Mouse (Mus musculus) MEL (cell line): ENCODE measurements around the gene Olfr992. TPM values are rescaled to one million over a fixed set of nuclear protein-coding genes. Genes with fewer than 3 reads are reported as not detected.
"Not testable (repeated sequence)": the region's sequence is repeated elsewhere in the genome, so short reads cannot be mapped to it uniquely, and the experiment has no call there.

Experiments
- DNase-seq: peaks from one replicate; pipeline ENCODE4 v3.0.0; 2011; ENCODE audit warnings: low read depth, low spot score
- H3K27ac ChIP-seq: 2 replicates; pipeline ENCODE4 v1.5.1; 2012; ENCODE audit warnings: low read depth, mild to moderate bottlenecking, control low read depth, low read length, moderate library complexity; ENCODE audit not compliant: control insufficient read depth
- H3K27me3 ChIP-seq, 2 experiments: fragments of 150-350 bp in 1 of 2; sonication (generic) in 1 of 2; 2 replicates each; pipeline ENCODE4 v1.6.1; 2012; ENCODE audit warnings: low read length in 2 of 2, mild to moderate bottlenecking in 2 of 2, improper control_type of control experiment in 1 of 2, moderate library complexity in 1 of 2; ENCODE audit not compliant: insufficient read depth in 2 of 2, control insufficient read depth in 1 of 2
- H3K36me3 ChIP-seq, 2 experiments: 2 replicates each; pipeline ENCODE4 v1.6.1; 2012 to 2014; ENCODE audit warnings: low read length in 2 of 2, improper control_type of control experiment in 1 of 2, inconsistent platforms in 1 of 2, mild to moderate bottlenecking in 1 of 2; ENCODE audit not compliant: insufficient read depth in 2 of 2, control insufficient read depth in 1 of 2
- H3K4me1 ChIP-seq, 2 experiments: fragments of 150-350 bp in 1 of 2; sonication (generic) in 1 of 2; 2 replicates each; pipeline ENCODE4 v1.6.1; 2012; ENCODE audit warnings: low read length in 2 of 2, improper control_type of control experiment in 1 of 2, mild to moderate bottlenecking in 1 of 2; ENCODE audit not compliant: insufficient read depth in 2 of 2, control insufficient read depth in 1 of 2
- H3K4me3 ChIP-seq, 2 experiments: fragments of 150-350 bp in 1 of 2; sonication (generic) in 1 of 2; 2 replicates each; pipeline ENCODE4 v1.5.1; 2012; ENCODE audit warnings: low read depth in 2 of 2, low read length in 2 of 2, mild to moderate bottlenecking in 2 of 2, moderate library complexity in 2 of 2, control low read depth in 1 of 2, improper control_type of control experiment in 1 of 2; ENCODE audit not compliant: control insufficient read depth in 1 of 2, insufficient read depth in 1 of 2
- H3K79me2 ChIP-seq: 2 replicates; pipeline ENCODE4 v1.6.1; 2012; ENCODE audit warnings: mild to moderate bottlenecking, low read length, moderate library complexity; ENCODE audit not compliant: control insufficient read depth, poor library complexity, insufficient read depth
- H3K9ac ChIP-seq: 2 replicates; pipeline ENCODE4 v1.6.1; 2012; ENCODE audit warnings: low read depth, mild to moderate bottlenecking, control low read depth, low read length, moderate library complexity; ENCODE audit not compliant: control insufficient read depth, poor library complexity, severe bottlenecking
- H3K9me3 ChIP-seq: fragments of 150-350 bp; sonication (generic); replicated peaks from 2 replicates; pipeline ENCODE4 v1.6.1; 2012; ENCODE audit warnings: mild to moderate bottlenecking, low read length, improper control_type of control experiment, moderate library complexity; ENCODE audit not compliant: insufficient read depth
- MEF2A ChIP-seq: IDR thresholded peaks from 2 replicates; pipeline ENCODE4 v1.6.1; 2014; ENCODE audit warnings: low read depth, mild to moderate bottlenecking, inconsistent platforms, low read length, improper control_type of control experiment; ENCODE audit not compliant: poor library complexity, insufficient replicate concordance, severe bottlenecking; ENCODE audit errors: extremely low read depth
- POLR2AphosphoS2 ChIP-seq: IDR thresholded peaks from 2 replicates; pipeline ENCODE4 v1.6.1; 2011; ENCODE audit warnings: low read length, improper control_type of control experiment
- RCOR1 ChIP-seq: IDR thresholded peaks from 2 replicates; pipeline ENCODE4 v1.6.1; 2012; ENCODE audit warnings: low read depth, mild to moderate bottlenecking, inconsistent platforms, low read length, improper control_type of control experiment
- SIN3A ChIP-seq: IDR thresholded peaks from 2 replicates; pipeline ENCODE4 v1.6.1; 2012; ENCODE audit warnings: low read length, improper control_type of control experiment, inconsistent platforms
- SMC3 ChIP-seq: IDR thresholded peaks from 2 replicates; pipeline ENCODE4 v1.6.1; 2011; ENCODE audit warnings: low read depth, low read length, improper control_type of control experiment
- TBP ChIP-seq: IDR thresholded peaks from 2 replicates; pipeline ENCODE4 v1.8.0; 2011; ENCODE audit warnings: low read depth, low read length, improper control_type of control experiment
- polyA plus RNA-seq, 2 experiments: library from polyadenylated mRNA; stranded (reverse) in 1 of 2; unstranded in 1 of 2; fragments of >175 nt in 1 of 2; fragments of >200 nt in 1 of 2; gene quantifications; 2 replicates each; pipeline versions ENCODE4 v1.2.1 to v1.2.4; 2012; ENCODE audit warnings: low replicate concordance in 2 of 2, low read depth in 1 of 2; ENCODE audit not compliant: insufficient read length in 2 of 2, insufficient read depth in 1 of 2, missing spikeins in 1 of 2
- total RNA-seq: library from RNA; depleted of rRNA; stranded (reverse); fragments of 300-350 nt; gene quantifications from 2 replicates; pipeline ENCODE4 v1.2.3, GENCODE M21; 2012; rRNA removed

Olfr992 gene
- total and polyA plus RNA-seq, 3 experiments, result not detected

DNA sequence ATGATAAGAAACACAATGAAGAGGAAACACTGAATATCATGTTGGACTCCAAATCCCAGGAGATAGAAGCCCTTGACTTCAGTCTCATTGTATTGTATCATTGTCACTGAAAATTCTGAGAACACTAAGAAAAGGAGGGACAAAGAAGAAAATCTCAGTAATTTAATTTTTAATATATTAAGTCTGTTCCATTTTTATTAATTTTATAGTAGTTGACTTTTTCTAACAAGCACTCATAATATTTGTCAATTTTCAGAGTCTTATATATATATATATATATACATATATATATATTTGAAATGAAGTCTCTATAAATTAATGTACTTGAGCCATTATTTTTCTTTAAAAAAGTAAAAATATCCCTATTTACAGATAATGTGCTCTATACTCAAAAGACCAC lies 5.5 kb upstream of the Olfr992 start, which contains the start of gene Olfr993:
Olfr993 (minus strand) TSS at position 101 of the 400 bp plus-strand sequence.
- Histone ChIP-seq H3K9ac (no peak within 1 kb of the TSS), H3K79me2 (no peaks in the 10 kb centered on the region), H3K36me3 (no peaks in the 10 kb centered on the region), H3K9me3 (no peaks in the 10 kb centered on the region), H3K27ac (no peak within 1 kb of the TSS), H3K27me3 (no peaks in the 10 kb centered on the region), H3K4me1 (no peaks in the 10 kb centered on the region), H3K4me3 (no peak within 1 kb of the TSS)
- DNase-seq, result no peak
- no peak for TF ChIP-seq POLR2AphosphoS2
- TF ChIP-seq SMC3, result no peak
- no peak for TF ChIP-seq RCOR1
- TF ChIP-seq MEF2A, result no peak
- TF ChIP-seq TBP, result no peak
- no peak for TF ChIP-seq SIN3A

DNA sequence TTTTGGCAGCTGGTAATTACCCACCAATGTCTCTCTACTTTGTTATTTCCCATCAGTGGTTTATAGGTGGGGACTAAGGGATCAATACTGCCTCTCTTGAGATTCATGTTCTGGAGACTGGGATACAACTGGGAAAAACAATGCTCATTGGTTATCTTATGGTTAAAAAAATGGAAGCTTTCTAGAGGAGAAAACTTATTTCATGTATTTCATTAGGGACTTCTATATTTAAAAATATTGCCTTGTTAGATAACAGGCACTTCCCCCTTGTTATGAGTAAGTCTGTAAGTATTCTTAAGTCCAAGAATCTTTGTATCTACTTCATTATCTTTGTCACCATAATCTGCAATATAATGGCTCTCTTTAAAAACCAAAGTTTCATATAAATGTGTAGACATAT lies 46.1 kb downstream of the Olfr992 start, which contains the start of gene Olfr988:
Olfr988 (minus strand) TSS at position 101 of the 400 bp plus-strand sequence.
- not testable (repeated sequence) for H3K4me1 ChIP-seq, H3K27me3 ChIP-seq, H3K79me2 ChIP-seq, H3K36me3 ChIP-seq, H3K27ac ChIP-seq, H3K9me3 ChIP-seq, DNase-seq, H3K9ac ChIP-seq, H3K4me3 ChIP-seq

Other genes with a start within 250 kb of the Olfr992 start
- gene Lrrc55, start 212.3 kb downstream of the Olfr992 start, total RNA-seq, result not detected in 2 replicates
- not detected for gene Lrrc55, start 212.3 kb downstream of the Olfr992 start, polyA plus RNA-seq
- not detected in 2 replicates for gene Olfr987, start 70.2 kb downstream of the Olfr992 start, total RNA-seq
- not detected for gene Olfr987, start 70.2 kb downstream of the Olfr992 start, polyA plus RNA-seq
- not detected in 2 replicates for gene Olfr988, start 46.2 kb downstream of the Olfr992 start, total RNA-seq
- not detected for gene Olfr988, start 46.2 kb downstream of the Olfr992 start, polyA plus RNA-seq
- not detected in 2 replicates for gene Olfr993, start 5.4 kb upstream of the Olfr992 start, total RNA-seq
- not detected for gene Olfr993, start 5.4 kb upstream of the Olfr992 start, polyA plus RNA-seq
- gene Olfr994, start 27.0 kb upstream of the Olfr992 start, total RNA-seq, result not detected in 2 replicates
- gene Olfr994, start 27.0 kb upstream of the Olfr992 start, polyA plus RNA-seq, result not detected
- not detected in 2 replicates for gene Olfr995, start 34.2 kb upstream of the Olfr992 start, total RNA-seq
- not detected for gene Olfr995, start 34.2 kb upstream of the Olfr992 start, polyA plus RNA-seq
- gene 4833423E24Rik, start 109.6 kb upstream of the Olfr992 start, total RNA-seq, result not detected in 2 replicates
- not detected for gene 4833423E24Rik, start 109.6 kb upstream of the Olfr992 start, polyA plus RNA-seq
- not detected in 2 replicates for gene Olfr996, start 169.7 kb upstream of the Olfr992 start, total RNA-seq
- not detected for gene Olfr996, start 169.7 kb upstream of the Olfr992 start, polyA plus RNA-seq
- gene Olfr998, start 179.5 kb upstream of the Olfr992 start, total RNA-seq, result not detected in 2 replicates
- gene Olfr998, start 179.5 kb upstream of the Olfr992 start, polyA plus RNA-seq, result not detected
- gene Olfr1000, start 202.4 kb upstream of the Olfr992 start, total RNA-seq, result not detected in 2 replicates
- not detected for gene Olfr1000, start 202.4 kb upstream of the Olfr992 start, polyA plus RNA-seq
- gene Olfr1002, start 241.2 kb upstream of the Olfr992 start, total RNA-seq, result not detected in 2 replicates
- gene Olfr1002, start 241.2 kb upstream of the Olfr992 start, polyA plus RNA-seq, result not detected